Comparison of ENCODE assay signal across 8 mouse cellular contexts in genomic region chrX:113297404-113297803, GRCm38 (mm10). TPM values are rescaled to one million over a fixed set of nuclear protein-coding genes. Genes with fewer than 3 reads are reported as not detected.
DNase-seq lines count a peak whose midpoint lies in the region; ATAC-seq and TF ChIP-seq lines count a peak whose summit lies in the region.

TSS of gene Dach2 (plus strand) at chrX:113297510.

- no peaks in the 10 kb centered on the region for H3K36me3 ChIP-seq in kidney, embryonic 16.5 days (ENCODE audit: insufficient read depth, low read length)
- no peaks in the 10 kb centered on the region for H3K36me3 ChIP-seq in forebrain, embryonic 12.5 days (replicated peaks)
- no peaks in the 10 kb centered on the region for H3K36me3 ChIP-seq in limb, embryonic 13.5 days
- no peaks in the 10 kb centered on the region for H3K36me3 ChIP-seq in neural tube, embryonic 12.5 days

- H3K4me2 ChIP-seq in kidney, embryonic 16.5 days (replicated peaks; ENCODE audit: low read depth, low read length): peak within 1 kb of the TSS; percentile 70
- H3K4me2 ChIP-seq in forebrain, embryonic 12.5 days: peak within 1 kb of the TSS; percentile 65
- peak within 1 kb of the TSS; percentile 70 for H3K4me2 ChIP-seq in limb, embryonic 13.5 days (replicated peaks)
- H3K4me2 ChIP-seq in neural tube, embryonic 12.5 days (replicated peaks): peak within 1 kb of the TSS; percentile 64

- H3K9me3 ChIP-seq in kidney, embryonic 16.5 days (ENCODE audit: low read length): no peaks in the 10 kb centered on the region
- H3K9me3 ChIP-seq in forebrain, embryonic 12.5 days: no peaks in the 10 kb centered on the region
- H3K9me3 ChIP-seq in limb, embryonic 13.5 days: no peaks in the 10 kb centered on the region
- no peaks in the 10 kb centered on the region for H3K9me3 ChIP-seq in neural tube, embryonic 12.5 days

- H3K4me1 ChIP-seq in kidney, embryonic 16.5 days (ENCODE audit: insufficient read depth, low read length): no peaks in the 10 kb centered on the region
- no peaks in the 10 kb centered on the region for H3K4me1 ChIP-seq in bone marrow macrophage, adult 2 months (ENCODE audit: control insufficient read depth, insufficient read depth, low read length)
- no peaks in the 10 kb centered on the region for H3K4me1 ChIP-seq in forebrain, embryonic 12.5 days
- no peaks in the 10 kb centered on the region for H3K4me1 ChIP-seq in limb, embryonic 13.5 days
- H3K4me1 ChIP-seq in neural tube, embryonic 12.5 days: no peaks in the 10 kb centered on the region

- no peak for TF ChIP-seq CTCF in bone marrow macrophage, adult 2 months (IDR thresholded peaks at IDR 0.05; ENCODE audit: low read depth, low read length)

- ATAC-seq in kidney, embryonic 16.5 days (ENCODE audit: low FRiP score, low TSS enrichment): peak; percentile 60
- ATAC-seq in forebrain, embryonic 12.5 days (ENCODE audit: low FRiP score): peak; percentile 62
- peak; percentile 29; the same call in 1 of the 2 replicates for ATAC-seq in limb, embryonic 13.5 days (ENCODE audit: low FRiP score, low read depth)
- peak; percentile 67 for ATAC-seq in neural tube, embryonic 12.5 days (ENCODE audit: low FRiP score, low read depth)

- WGBS in kidney, embryonic 16.5 days: 21% methylated on average over 21 of the region's 21 CpGs
- 26% methylated on average over 21 of the region's 21 CpGs for WGBS in forebrain, embryonic 12.5 days
- 20% methylated on average over 21 of the region's 21 CpGs for WGBS in limb, embryonic 13.5 days
- WGBS in neural tube, embryonic 12.5 days: 29% methylated on average over 21 of the region's 21 CpGs

- no peaks in the 10 kb centered on the region for H3K27me3 ChIP-seq in kidney, embryonic 16.5 days (ENCODE audit: insufficient read depth, low read length)
- H3K27me3 ChIP-seq in forebrain, embryonic 12.5 days: no peaks in the 10 kb centered on the region
- H3K27me3 ChIP-seq in limb, embryonic 13.5 days: no peaks in the 10 kb centered on the region
- H3K27me3 ChIP-seq in neural tube, embryonic 12.5 days (replicated peaks): no peaks in the 10 kb centered on the region

- peak within 1 kb of the TSS; percentile 57 for H3K4me3 ChIP-seq in kidney, embryonic 16.5 days (ENCODE audit: low read length)
- peak within 1 kb of the TSS; percentile 43 for H3K4me3 ChIP-seq in bone marrow macrophage, adult 2 months (ENCODE audit: insufficient read depth, low read length)
- peak within 1 kb of the TSS; percentile 47 for H3K4me3 ChIP-seq in forebrain, embryonic 12.5 days (replicated peaks)
- peak within 1 kb of the TSS; percentile 52 for H3K4me3 ChIP-seq in limb, embryonic 13.5 days
- H3K4me3 ChIP-seq in neural tube, embryonic 12.5 days: peak within 1 kb of the TSS; percentile 40

- no peak for DNase-seq in kidney, postnatal 36 days
- no peak for DNase-seq in c-Kit-positive CD71-positive TER-119-positive erythroid progenitor cells, embryonic 14.5 days (ENCODE audit: low spot score)
- no peak for DNase-seq in adrenal gland, postnatal 25 days

- peak within 1 kb of the TSS; percentile 57 for H3K9ac ChIP-seq in kidney, embryonic 16.5 days (replicated peaks; ENCODE audit: low read length)
- peak within 1 kb of the TSS; percentile 33; the same call in 1 of the 2 replicates for H3K9ac ChIP-seq in forebrain, embryonic 12.5 days
- peak within 1 kb of the TSS; percentile 62 for H3K9ac ChIP-seq in limb, embryonic 13.5 days
- H3K9ac ChIP-seq in neural tube, embryonic 12.5 days: no peak within 1 kb of the TSS

- no peak for TF ChIP-seq POLR2A in bone marrow macrophage, adult 2 months (IDR thresholded peaks at IDR 0.05; ENCODE audit: borderline replicate concordance, low read depth, low read length)

- peak within 1 kb of the TSS; percentile 60; the same call in 1 of the 2 replicates for H3K27ac ChIP-seq in kidney, embryonic 16.5 days (ENCODE audit: low read length)
- H3K27ac ChIP-seq in bone marrow macrophage, adult 2 months (ENCODE audit: insufficient read depth, low read depth, low read length): no peak within 1 kb of the TSS
- no peak within 1 kb of the TSS for H3K27ac ChIP-seq in forebrain, embryonic 12.5 days
- H3K27ac ChIP-seq in limb, embryonic 13.5 days: no peak within 1 kb of the TSS; the same call in 1 of the 2 replicates
- H3K27ac ChIP-seq in neural tube, embryonic 12.5 days: no peak within 1 kb of the TSS

RNA-seq across cellular contexts. Expression of gene Dach2, which starts in this region (rescaled TPM):
- 9.9 and 11.1 TPM in 2 replicates for polyA plus RNA-seq in kidney, embryonic 16.5 days (2015; fragmentation: Nextera tagmentation; extraction: Ambion mirVana)
- not detected in 2 replicates for polyA plus RNA-seq in bone marrow macrophage, adult 2 months (2012; ENCODE audit: insufficient read depth, insufficient read length, missing spikeins)
- 8.7 and 10.3 TPM in 2 replicates for polyA plus RNA-seq in forebrain, embryonic 12.5 days (2016; fragmentation: Nextera tagmentation; extraction: Ambion mirVana)
- 5.2 and 5.5 TPM in 2 replicates for polyA plus RNA-seq in limb, embryonic 13.5 days (2015; fragmentation: Nextera tagmentation; extraction: Ambion mirVana)
- polyA plus RNA-seq in neural tube, embryonic 12.5 days (2016; fragmentation: Nextera tagmentation; extraction: Ambion mirVana): 8.2 and 8.6 TPM in 2 replicates
- 0.86 and 1.3 TPM in 2 replicates for total RNA-seq in adrenal gland, postnatal 25 days (2021)
